Mouse (Mus musculus): ENCODE data around the gene Sec14l1. TPM values are rescaled to one million over a fixed set of nuclear protein-coding genes. Genes with fewer than 3 reads are reported as not detected.

Sec14l1 gene
- polyA plus RNA-seq, 1 experiment from 2014 or later, result 107 TPM

GRCm38 (mm10) chr11:117159946-117160307 is 45.0 kb downstream of the Sec14l1 start:
- no peak for DNase-seq (ENCODE audit: low read depth, low spot score)
- H3K27me3 ChIP-seq, result no peaks in the 10 kb centered on the region
- in situ Hi-C loops (cut with MboI; ENCODE audit: low pct_unique_long_range_greater_than_20kb), result no loop called here
- ChIA-PET CTCF (no interaction called here), POLR2A (no interaction called here)
- ATAC-seq, result no peak
- no peak for TF ChIP-seq CTCF (IDR thresholded peaks at IDR 0.05)

- ChIA-PET CTCF (no interaction called here), POLR2A (no interaction called here)
- H3K27me3 ChIP-seq, result no peaks in the 10 kb centered on the region
- in situ Hi-C loops (cut with MboI; ENCODE audit: low pct_unique_long_range_greater_than_20kb), result no loop called here
- DNase-seq (ENCODE audit: low read depth, low spot score) (no peak), ATAC-seq (no peak)
- TF ChIP-seq CTCF (IDR thresholded peaks at IDR 0.05), result no peak
Observed at GRCm38 (mm10) chr11:117160791-117161190, 45.8 kb downstream of the Sec14l1 start.

DNA sequence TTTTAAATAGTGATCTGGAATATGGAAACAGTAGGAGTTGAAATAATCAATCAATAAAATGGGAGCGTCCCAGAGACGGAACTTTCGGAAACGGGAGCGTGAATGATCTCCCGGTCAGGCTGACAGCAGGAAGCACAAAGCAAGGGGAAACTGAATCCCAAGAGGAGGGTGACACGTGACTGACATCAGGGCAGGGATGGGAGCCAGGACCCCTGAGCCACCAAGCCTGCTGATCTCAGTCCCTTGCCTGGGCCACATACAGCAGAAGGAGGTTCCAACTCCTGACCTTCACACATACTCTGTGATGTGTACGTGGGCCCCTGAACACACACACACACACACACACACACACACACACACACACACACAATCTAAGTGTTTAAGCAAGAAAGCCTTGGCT is 46.6 kb downstream of the Sec14l1 start:
- no peak for TF ChIP-seq CTCF (IDR thresholded peaks at IDR 0.05)
- CTCF ChIA-PET, result interaction anchor here (1.8 kb wide), 1 partner anchor 16 kb away, joined by 4 read pairs; no protein-coding TSS in a partner anchor
- DNase-seq (ENCODE audit: low read depth, low spot score) (no peak), ATAC-seq (no peak)
- no peaks in the 10 kb centered on the region for H3K27me3 ChIP-seq
- POLR2A ChIA-PET, result no interaction called here
- in situ Hi-C loops (cut with MboI; ENCODE audit: low pct_unique_long_range_greater_than_20kb), result no loop called here

- no peaks in the 10 kb centered on the region for H3K27me3 ChIP-seq
- ChIA-PET POLR2A (interaction anchor here (0.6 kb wide), 1 partner anchor 65 kb away, joined by 4 read pairs; no protein-coding TSS in a partner anchor), CTCF (interaction anchor here (0.9 to 1.8 kb wide), 2 partner anchors 14 to 91 kb away, joined by 3 to 4 read pairs; no protein-coding TSS in a partner anchor)
- ATAC-seq (no peak), DNase-seq (ENCODE audit: low read depth, low spot score) (no peak)
- in situ Hi-C loops (cut with MboI; ENCODE audit: low pct_unique_long_range_greater_than_20kb), result no loop called here
- no peak for TF ChIP-seq CTCF (IDR thresholded peaks at IDR 0.05)
Observed at GRCm38 (mm10) chr11:117163098-117163497, 48.1 kb downstream of the Sec14l1 start.

GRCm38 (mm10) chr11:117163771-117164170 is 48.8 kb downstream of the Sec14l1 start:
- POLR2A ChIA-PET, result no interaction called here

GRCm38 (mm10) chr11:117168278-117169087 is 53.5 kb downstream of the Sec14l1 start:
- ChIA-PET POLR2A (no interaction called here), CTCF (no interaction called here)
- DNase-seq (ENCODE audit: low read depth, low spot score) (no peak), ATAC-seq (no peak)
- TF ChIP-seq CTCF (IDR thresholded peaks at IDR 0.05), result no peak
- in situ Hi-C loops (cut with MboI; ENCODE audit: low pct_unique_long_range_greater_than_20kb), result no loop called here
- no peaks in the 10 kb centered on the region for H3K27me3 ChIP-seq

More at GRCm38 (mm10) chr11:117163771-117164170, 48.8 kb downstream of the Sec14l1 start:
- in situ Hi-C loops (cut with MboI; ENCODE audit: low pct_unique_long_range_greater_than_20kb), result no loop called here
- no peak for TF ChIP-seq CTCF (IDR thresholded peaks at IDR 0.05)
- CTCF ChIA-PET, result no interaction called here
- H3K27me3 ChIP-seq, result no peaks in the 10 kb centered on the region
- ATAC-seq (no peak), DNase-seq (ENCODE audit: low read depth, low spot score) (no peak)

DNA sequence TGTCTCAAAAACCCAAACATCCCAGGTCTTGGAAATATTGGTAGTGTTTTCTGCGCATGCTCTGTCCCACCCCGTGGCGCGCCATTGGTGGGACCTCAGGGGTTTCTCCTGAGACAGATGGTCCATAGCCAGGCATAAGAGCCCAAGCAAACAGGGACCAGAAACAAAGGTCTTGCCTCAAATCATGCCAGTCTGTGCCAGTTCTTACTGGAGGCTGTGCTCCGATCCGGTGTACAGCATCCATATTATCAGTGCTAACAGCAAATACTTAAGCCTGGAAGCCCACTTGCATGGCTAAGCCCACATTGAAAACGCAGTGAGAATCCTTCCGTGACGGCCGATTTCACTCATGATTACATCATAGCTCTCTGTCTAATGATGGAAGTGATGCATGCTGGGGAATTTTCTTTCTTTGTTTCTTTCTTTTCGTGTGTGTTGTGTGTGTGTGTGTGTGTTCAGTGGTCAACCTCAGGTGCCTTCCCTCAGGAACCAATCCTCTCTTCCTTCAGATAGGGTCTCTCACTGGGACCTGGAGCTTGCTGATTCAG is 54.2 kb downstream of the Sec14l1 start:
- ATAC-seq (no peak), DNase-seq (ENCODE audit: low read depth, low spot score) (no peak)
- no peak for TF ChIP-seq CTCF (IDR thresholded peaks at IDR 0.05)
- CTCF ChIA-PET, result no interaction called here
- in situ Hi-C loops (cut with MboI; ENCODE audit: low pct_unique_long_range_greater_than_20kb), result no loop called here
- POLR2A ChIA-PET, result no interaction called here
- H3K27me3 ChIP-seq, result no peaks in the 10 kb centered on the region

- in situ Hi-C loops (cut with MboI; ENCODE audit: low pct_unique_long_range_greater_than_20kb), result loop anchor here (10.0 kb wide), 1 partner anchor 275 kb away; no protein-coding TSS in a partner anchor
- CTCF ChIA-PET, result interaction anchor here (1.0 kb wide), 1 partner anchor 14 kb away, joined by 3 read pairs; no protein-coding TSS in a partner anchor
Observed at GRCm38 (mm10) chr11:117169801-117170565, 55.0 kb downstream of the Sec14l1 start.

GRCm38 (mm10) chr11:117174098-117174892 is 59.3 kb downstream of the Sec14l1 start:
- ChIA-PET CTCF (interaction anchor here (7.1 kb wide), 1 partner anchor 102 kb away, joined by 45 read pairs; no protein-coding TSS in a partner anchor), POLR2A (no interaction called here)
- no peak for ATAC-seq
- H3K27me3 ChIP-seq, result no peaks in the 10 kb centered on the region
- in situ Hi-C loops (cut with MboI; ENCODE audit: low pct_unique_long_range_greater_than_20kb), result loop anchor here (10.0 kb wide), 1 partner anchor 279 kb away; no protein-coding TSS in a partner anchor
- no peak for DNase-seq (ENCODE audit: low read depth, low spot score)
- no peak for TF ChIP-seq CTCF (IDR thresholded peaks at IDR 0.05)

More at GRCm38 (mm10) chr11:117169801-117170565, 55.0 kb downstream of the Sec14l1 start:
- POLR2A ChIA-PET, result no interaction called here
- H3K27me3 ChIP-seq, result no peaks in the 10 kb centered on the region
- no peak for ATAC-seq
- no peak for TF ChIP-seq CTCF (IDR thresholded peaks at IDR 0.05)
- DNase-seq (ENCODE audit: low read depth, low spot score), result no peak

DNA sequence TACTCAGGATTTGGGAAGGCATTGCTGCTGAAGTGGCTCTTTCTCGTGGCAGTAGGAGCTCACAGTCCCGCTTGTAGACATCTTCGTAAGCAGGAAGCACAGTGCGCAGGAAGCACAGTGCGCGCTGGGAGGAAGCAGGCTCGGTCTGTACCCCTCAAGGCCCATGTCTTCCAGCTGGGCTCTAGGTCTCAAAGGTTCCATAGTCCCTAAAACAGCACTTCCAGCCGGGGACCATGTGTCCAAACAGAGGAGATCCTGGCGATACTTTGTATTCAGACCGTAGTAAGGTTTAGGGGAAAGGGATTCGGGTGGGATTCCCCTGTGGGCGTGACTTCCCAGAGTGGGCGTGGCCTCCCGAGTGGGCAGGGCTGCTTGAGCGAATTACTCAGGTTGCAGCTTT is 60.0 kb downstream of the Sec14l1 start:
- in situ Hi-C loops (cut with MboI; ENCODE audit: low pct_unique_long_range_greater_than_20kb), result loop anchor here (5.0 to 10.0 kb wide), 2 partner anchors 98 to 280 kb away; no protein-coding TSS in a partner anchor
- ATAC-seq, result no peak

More for the DNA sequence above, 60.0 kb downstream of the Sec14l1 start:
- ChIA-PET POLR2A (no interaction called here), CTCF (interaction anchor here (7.1 kb wide), 1 partner anchor 103 kb away, joined by 45 read pairs; no protein-coding TSS in a partner anchor)
- no peak for DNase-seq (ENCODE audit: low read depth, low spot score)
- no peak for TF ChIP-seq CTCF (IDR thresholded peaks at IDR 0.05)
- no peaks in the 10 kb centered on the region for H3K27me3 ChIP-seq

Measured in Patski (cell line).